Mouse (Mus musculus): Measurements from ENCODE around the gene Strn.
"Not testable (repeated sequence)": the region's sequence is repeated elsewhere in the genome, so short reads cannot be mapped to it uniquely, and the experiment has no call there.

Gene Strn

DNA sequence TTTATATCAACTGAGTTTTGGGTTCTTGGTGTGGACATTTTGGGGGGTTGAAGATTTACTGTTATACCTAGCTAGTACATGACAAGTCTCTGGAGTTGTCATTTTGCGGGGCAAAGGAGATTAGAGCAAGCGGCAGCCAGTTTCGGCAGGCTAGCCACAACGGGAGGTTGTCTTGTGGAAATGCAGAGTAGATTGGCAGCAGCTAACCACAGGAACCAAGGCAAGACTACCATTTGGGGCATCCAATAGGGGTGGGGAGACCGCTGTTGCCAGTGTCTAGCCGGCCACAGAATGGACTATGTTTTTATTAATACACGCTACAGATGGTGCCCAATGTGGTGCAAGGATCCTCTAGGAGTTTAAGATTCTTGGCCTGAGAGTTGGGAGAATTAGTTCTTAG is 28.6 kb downstream of the Strn start:
- no peak for DNase-seq

DNA sequence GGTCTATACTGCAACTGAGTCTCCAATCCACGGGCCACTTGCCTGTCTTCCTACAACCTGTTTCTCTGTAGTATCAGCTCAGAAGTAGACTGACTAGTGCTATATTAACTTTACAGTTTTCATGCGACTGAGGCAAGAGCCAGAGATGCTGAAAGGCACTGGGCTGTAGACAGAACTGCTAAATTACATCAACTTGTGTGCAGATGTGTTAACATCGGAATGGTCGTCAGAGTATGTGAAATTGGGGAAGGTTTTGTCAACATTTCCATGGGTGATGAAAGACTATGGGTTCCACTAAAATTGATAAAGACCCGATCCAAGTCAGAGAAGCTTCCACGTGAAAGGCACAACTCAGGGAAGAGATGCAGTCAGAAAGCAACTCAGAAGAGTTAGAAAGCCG is 34.0 kb downstream of the Strn start:
- DNase-seq = no peak

DNA sequence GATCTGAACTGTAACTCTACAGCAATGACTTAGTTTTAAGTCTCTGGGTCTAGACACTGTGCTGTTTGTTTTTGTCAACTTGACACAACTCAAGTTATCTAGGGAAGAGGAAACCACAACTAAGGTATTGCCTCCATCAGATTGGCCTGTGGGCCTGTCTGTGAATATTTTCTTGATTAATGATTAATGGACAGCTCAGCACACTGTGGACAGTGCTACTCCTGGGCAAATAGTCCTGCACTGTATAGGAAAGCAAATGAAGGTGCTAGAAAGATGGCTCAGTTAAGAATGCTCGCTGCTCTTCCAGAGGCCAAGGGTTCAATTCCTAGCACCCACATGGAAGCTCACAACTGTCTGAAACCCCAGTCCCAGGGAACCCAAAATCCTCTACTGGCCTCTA is 38.0 kb downstream of the Strn start:
- no peak for DNase-seq

DNA sequence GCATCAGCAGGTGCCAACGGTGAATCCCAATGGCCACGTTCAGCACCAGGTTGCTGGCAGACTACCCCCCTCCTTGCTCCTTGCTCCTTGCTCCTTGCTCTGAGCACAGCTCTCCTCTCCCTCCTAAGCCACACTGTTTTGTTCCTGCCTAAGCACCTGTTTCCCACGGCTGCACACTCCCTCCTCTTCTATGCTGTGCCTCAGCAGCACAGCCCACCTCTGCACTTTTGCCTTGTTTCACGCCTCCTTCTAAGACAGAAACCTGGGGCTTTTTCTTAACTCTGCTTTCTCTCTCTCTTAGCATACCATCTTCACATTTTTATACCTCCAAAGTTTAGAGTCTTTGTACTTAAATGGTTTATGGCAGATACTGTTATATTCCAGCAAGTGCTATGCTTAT is 39.5 kb downstream of the Strn start:
- DNase-seq = no peak

DNA sequence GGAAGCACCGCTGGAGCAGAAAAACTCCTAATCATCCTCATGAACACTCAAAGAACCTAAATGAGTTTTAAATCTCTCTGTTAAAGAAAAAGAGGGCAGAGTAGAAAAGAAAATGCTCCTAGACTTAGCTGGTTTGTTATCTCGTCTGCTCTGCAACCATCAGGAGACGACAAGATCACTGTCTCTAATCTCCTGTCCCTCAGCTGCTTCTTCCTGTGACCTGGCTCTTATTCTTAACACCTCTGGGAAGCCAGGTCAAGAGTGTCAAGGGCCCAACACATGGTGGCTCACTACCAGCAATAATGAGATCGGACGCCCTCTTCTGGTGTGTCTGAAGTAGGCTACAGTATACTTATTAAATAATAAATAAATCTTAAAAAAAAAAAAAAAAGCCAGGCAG is 40.1 kb downstream of the Strn start:
- no peak for DNase-seq

DNA sequence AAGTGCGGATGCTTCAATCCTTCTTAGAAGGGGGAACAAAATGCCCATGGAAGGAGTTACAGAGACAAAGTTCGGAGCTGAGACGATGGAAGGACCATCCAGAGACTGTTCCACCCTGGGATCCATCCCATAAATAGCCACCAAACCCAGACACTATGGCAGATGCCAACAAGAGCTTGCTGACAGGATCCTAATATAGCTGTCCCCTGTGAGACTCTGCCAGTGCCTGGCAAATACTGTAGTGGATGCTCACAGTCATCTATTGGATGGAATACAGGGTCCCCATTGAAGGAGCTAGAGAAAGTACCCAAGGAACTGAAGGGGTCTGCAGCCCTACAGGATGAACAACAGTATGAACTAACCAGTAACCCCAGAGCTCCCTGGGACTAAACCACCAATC is 47.8 kb downstream of the Strn start:
- not testable (repeated sequence) for DNase-seq

DNA sequence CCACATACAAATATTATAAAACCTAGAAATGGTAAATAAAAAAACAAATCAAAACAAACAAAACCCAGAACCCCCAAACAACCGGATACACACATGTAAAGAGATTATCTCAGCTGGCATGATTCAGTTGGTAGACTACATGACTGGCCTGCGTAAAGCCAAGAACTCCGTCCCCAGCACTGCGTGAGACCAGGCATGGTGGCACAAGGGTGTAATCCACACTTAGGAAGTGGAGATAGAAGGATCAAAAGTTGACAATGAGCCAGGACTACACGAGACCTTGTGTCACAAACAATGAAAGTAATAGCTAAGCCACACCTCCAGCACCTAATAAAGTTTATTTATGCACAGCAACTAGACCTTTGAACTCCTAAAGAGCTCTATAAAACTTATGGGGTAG is 49.0 kb downstream of the Strn start:
- DNase-seq = no peak

DNA sequence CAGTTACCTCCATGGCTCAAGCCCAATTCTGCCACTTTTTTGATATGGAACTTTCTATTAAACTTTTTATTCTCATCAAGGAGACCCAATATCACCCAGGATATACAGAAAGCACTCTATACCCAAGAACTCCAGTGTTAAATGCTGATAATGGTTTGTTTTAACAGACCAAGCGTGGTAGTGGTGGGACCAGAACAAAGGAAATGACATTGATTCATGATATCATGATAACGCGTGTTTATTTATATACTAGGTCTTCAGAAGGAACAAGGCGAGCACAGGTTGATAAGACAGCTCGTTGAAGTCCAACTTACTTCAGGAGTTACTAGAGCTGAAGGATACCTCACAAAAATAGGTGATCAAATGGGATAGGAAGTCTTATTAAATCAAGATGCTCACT is 52.0 kb downstream of the Strn start:
- no peak for DNase-seq

DNA sequence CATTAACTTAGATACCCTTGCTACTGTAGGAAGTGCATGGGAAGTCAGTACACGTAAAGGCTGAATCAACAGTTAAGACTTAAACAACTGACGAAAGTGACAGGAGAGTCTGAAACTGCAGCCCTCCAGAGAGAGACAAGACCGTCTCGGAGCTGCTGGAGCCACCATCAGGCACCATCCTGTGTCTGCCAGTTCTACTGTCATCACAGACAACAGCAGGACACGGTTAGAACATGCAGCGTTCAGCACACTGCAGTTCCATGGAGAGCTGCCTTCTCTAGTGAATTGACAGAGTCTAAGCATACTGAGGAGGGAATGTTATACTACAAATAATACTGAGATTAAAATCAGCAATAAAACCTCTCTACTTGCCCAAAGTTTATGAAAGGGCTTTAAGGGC is 54.6 kb downstream of the Strn start:
- DNase-seq = no peak

DNA sequence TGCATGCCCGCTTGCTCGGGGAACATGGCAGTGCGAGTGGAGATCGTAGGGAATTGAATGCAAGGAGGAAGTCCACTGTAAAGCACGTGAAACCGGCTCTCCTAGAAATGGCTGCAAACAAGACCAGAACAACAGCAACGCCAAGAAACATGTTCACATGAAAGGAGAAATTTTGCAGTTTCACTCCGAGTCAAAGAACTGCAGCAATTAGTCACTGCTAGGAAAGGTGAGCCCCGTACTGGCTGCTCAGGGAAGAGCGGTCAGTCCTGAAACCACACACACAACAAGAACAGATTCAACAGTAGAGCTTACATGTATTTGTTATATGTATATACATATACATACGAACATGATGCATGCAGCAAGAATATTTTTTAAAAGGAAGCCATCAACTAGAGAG is 57.5 kb downstream of the Strn start:
- no peak for DNase-seq

DNA sequence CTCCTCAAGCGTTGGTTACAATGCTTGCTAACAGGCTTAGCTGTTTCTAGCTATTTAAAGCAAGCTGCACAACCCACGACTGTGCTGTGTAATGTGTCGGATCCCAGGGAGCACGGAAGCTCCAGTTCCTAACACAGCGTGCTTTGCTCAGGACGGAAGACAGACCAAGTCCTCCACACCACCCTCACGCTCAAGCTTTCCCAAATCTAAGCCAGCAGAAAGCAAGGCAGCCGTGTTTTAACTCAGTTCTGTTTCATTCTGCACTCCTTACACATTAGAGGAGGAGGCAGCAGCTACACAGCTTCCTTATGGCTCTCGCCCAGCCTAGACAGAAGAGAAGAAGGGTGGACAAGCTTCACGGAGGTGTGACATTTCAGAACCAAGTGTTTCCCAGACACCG is 60.2 kb downstream of the Strn start:
- DNase-seq = no peak

DNA sequence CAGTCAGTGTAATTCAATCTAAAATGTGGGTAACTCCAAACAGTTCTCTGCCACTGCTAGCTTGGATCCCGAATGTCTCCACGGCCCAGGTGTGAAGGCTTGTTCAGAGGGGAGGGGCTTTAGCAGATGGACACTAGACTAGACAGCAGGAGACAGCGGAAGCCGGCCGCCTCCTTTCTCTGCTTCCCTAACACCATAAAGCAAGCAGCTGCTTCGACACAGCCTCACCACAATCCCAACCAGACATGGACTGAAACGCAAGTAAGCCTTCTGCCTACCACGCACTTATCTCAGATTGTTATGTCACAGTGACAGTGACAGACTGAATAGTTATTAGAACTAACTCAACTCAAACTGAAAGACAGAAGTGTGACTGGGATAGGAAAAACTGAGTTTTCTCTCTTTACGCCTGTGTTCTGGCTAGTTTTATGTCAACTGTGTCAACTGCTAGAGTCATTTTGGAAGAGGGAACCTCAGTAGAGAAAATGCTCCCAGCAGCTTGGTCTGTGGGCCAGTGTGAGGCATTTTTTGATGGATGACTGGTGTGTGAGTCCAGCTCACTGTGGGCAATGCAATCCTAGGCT is 71.9 kb downstream of the Strn start:
- DNase-seq = no peak

DNA sequence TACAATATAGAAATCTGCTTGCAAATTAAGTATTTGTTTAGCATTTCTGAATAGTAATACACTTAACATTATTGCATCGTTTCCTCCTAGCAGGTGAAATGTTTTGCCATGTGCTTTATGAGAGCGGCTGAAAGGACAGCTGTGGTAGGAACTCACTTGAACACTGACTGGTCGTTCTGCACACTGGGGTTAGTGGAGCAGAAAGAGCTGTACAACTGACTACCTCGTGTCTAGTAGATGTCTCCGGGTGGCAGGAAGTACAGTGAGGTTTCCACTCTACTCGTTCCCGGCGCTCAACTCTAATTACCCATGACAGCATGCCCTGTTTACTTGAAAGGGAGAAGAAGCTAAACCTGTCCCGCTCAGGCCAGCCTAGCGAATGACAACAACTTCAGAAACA is 82.2 kb downstream of the Strn start:
- no peak for DNase-seq

DNA sequence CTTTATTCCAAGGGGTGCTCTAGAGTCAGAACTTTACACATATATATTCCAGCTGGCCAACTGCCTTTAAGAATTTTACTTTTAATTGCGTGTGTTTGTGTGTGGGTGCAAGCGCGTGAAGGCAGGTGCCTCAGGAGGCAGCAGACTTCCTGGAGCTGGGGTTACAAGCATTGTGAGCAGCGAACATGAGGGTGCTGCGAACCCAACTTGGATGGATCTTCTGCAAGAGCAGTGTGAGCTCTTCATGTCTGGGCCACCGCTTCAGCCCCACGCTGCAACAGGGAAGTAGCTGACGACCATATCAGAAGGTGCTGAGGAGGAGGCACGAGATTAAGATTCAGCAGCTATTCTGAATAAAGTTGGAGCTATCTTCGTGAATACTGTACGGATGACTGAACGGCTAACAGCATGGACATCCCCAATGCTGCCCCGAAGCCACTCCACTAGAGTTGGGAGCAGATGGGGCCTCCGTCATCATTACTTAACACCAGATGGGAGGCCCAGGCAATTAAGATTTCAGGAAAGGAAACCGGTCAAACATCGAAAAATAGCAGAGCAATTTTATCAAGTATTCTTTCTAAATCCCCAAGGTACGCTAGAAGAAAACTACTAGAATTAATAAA is 93.0 kb downstream of the Strn start:
- DNase-seq = no peak

DNA sequence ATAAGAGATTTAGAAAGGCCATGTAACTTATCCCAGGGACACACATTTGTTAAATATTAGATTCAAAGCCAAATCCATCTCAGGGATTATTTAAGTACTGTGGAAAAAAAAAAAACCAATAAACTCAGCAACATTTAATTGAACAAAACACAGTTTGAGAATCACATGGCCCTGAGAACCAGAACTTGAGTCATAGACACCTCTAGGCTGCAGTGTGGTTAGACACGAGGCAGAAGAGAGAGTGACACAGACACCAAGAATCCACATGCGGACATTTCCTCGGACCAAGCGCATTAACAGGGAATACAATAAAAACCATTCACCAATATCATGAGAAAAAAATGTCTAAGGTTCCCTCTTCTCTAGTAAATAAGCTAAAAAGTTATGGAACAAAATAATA is 94.7 kb downstream of the Strn start:
- DNase-seq = no peak

DNA sequence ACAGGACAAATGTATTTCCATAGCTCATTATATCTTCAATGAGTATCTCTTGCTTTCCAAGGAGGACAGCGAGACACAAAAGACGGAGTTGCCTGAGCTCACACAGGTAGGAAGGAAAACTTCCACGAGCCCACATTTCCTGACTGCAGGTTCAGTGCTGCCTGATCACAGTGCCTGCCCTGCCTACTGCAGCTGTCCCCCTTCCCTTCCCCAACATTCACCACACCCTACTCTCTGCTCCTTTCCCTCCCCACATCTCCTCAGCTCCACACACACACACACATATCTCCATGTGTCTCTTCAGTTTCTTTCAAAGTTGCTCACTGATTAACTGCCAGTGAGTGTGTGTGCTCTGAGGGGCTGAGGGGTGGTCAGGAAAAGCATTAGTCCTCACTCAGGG is 96.6 kb downstream of the Strn start:
- DNase-seq = no peak

DNA sequence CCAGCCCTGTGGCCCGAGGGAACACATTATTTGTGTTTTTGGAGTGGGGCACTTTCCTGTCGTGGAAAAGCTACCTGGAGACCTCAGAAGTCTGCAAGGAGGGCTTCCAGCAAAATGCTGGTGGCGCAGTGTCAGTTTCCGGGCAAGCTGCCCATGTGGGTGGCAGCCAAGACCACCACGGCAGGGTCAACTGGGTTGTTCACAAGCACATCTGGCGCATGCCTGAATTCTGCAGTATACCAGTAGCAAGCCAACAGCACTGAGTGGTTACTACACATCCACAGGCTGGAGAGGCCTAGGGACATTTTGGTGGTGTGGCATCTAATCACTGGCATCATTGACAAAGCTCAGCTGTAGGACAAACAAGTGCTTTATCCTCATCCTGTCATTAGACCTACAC is 97.9 kb downstream of the Strn start:
- DNase-seq = no peak

DNA sequence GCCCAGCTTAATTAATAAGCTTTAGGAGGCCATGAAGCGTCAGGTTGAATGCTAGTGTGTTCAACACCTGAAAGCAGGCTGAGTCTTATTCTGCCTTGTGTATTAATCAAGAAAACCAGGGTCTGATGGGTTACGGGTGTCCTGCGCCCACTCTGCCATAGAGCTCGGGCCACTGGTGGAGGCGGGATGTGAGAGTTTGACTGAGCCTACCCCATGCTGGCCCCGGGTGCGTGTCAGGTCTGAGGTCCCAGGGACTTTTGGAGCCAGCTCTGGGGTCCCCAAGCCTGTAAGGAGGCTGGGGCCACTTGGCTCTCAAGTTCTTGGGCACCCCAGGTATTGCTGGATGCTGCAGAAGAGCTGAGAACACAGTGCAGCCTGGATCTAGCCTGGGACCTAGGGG is 99.9 kb downstream of the Strn start:
- DNase-seq = no peak

DNA sequence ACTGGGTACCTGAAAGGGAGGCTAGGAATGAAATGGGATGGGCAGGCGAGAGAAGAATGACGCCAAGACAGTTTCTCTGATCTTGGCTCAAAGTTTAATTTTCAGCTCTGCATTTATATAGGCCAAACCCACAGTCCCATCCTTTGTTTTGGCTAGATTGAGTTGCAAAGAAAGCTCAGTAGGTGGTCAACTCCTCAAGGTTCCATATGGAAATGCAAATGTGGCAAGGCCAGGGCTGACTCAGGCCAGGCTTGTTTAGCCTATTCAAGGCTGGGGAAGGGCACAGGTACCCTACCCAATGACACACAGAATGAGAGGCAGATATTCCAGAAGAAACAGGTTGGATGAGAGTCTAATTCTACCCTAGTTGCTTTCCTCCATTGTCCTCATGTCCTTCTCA is 101.4 kb downstream of the Strn start:
- no peak for DNase-seq

DNA sequence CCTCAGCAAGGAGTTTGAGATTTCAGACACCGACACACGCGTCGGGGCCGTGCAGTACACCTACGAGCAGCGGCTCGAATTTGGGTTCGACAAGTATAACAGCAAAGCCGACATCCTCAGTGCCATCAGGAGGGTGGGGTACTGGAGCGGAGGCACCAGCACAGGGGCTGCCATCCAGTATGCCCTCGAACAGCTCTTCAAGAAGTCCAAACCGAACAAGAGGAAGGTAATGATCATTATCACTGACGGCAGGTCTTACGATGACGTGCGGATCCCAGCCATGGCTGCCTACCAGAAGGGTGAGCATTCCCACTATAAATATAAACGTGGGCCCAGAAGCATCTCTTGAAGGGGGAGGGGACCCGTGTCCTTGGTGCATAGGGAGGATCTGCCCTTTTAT is 112.1 kb downstream of the Strn start:
- no peak for DNase-seq

DNA sequence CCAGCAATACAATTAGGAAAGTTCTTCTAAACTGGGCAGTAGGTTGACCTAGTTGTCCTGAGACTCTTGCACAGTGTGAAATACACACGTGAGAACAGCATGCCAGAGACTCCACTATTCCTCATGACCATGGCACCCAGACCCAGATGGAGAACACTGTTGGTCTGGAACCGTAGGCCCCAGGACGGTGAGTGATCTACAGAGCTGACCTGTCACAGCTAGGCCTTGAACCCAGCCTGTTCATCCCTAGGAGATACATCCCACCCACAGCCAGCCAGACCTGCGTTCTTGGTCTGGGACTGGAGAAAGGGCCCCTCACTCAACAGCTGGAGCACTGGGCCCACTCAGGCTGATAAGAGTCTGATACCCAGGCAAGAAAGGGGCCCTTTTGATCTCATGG is 115.1 kb downstream of the Strn start:
- DNase-seq = no peak

DNA sequence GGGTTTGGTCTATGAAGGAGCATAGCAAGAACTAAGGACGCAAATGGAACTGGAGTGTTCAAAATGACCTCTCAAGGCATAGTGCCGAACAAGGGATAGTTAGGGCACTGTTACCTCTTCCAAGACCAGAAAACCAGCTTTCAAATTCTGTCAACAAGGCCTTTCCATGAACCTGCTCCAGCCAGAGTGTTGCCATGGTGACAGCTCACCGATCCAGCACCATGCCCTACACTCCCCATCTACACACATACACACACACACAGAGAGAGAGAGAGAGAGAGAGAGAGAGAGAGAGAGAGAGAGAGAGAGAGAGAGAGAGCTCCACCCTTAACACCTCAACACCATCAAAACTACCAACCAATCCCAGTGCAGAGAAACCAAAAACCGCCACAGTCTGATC is 116.3 kb downstream of the Strn start:
- no peak for DNase-seq

DNA sequence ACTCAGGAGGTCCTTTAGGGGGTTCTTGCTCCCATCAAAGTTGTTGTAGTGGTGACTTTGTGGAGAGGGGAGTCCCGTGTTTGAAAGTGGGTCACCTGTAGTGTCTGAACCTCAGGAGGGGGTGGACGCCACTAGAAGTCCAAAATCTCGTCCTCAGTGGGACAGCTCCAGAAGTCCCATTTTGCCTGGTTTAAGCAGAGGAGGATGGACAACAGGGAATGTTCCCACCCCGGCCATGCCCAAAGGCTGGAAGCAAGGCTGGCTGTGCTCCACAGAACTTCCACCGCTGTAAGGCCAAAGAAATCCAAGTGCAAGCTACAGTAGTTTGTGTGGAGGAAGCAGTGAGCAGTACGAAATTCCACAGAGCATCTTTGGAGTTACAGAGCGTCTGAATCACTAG is 117.0 kb downstream of the Strn start:
- DNase-seq = no peak

DNA sequence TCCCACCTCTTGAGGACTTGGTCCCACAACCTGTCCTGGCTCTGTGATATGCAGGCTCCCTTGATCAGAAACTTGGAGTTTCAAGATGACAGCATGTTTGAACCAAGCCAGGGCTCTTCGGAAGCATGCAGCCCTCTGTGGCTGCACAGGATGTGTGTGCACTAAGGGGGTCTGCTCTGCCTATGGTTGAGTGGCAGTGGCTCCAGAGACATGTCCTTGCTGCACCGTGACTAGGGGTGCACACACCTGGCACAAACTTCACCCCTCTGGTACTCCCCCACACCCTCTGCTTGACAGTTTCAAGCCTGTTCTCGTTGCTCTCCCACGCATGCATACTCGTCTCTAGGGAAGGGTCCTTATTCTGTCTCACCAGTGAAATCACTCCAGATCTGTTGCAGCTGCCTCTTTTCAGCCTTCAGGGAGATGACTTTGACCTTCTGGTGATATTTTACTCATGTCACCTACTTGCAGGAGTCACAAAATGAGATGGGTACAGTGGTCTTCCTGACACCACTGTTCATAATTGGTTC is 118.8 kb downstream of the Strn start:
- DNase-seq = no peak

DNA sequence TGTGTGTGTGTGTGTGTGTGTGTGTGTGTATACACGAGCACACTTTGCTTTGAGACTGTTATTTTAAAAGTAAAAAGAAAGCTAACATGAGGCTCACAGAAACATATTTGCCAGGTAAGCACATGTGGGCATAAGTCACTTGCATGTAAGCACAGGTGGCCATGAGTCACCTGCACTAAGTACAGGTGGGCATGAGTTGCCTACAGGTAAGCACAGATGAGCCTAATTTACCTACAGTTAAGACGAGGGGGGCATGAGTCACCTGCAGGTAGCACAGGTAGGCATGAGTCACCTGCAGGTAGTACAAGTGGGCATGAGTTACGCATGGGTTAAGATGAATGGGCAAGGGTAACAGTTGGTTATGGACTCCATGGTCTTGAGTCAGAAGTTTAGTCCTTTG is 121.9 kb downstream of the Strn start:
- no peak for DNase-seq
